In the genomic region with DNA sequence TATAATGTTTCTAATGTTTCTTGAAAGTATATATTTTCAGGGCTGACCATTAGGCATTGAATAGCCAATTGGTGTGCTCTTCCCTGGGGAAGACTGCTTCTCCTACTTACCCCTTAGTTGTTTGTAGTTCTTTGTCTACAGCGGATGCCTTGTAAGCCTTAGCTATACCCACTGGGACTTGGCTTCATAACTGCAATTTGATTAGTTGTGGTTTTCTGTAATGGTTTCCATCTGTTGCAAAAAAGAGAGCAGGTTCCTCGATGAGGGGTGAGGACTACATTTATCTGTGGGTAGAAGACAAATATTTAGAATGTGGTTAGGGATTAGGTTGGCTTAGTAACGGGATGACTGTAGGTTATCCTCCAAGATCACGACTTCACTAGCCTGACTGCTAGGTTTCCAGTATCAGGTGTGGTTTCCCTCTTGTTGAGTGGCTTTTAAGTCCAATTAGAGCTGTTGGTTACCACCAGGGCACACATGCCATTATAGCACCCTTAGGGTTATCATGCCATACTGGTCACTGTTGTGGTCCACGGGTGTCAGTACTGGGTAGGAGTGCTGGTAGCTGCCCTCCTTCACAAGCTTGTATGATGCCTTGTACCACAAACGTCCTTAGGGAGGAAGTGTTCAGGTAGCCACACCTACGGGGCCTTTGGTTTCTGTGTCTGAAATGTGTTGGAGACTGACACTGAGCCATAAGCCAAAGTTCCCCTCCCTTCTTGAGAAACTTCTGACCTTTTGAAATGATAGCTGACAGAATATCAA, we compare ENCODE assay signal across 12 mouse cellular contexts.
DNase-seq lines count a peak whose midpoint lies in the region; ATAC-seq lines count a peak whose summit lies in the region.
"Had no signal": no experiment of that assay in that cellular context is flagged by ENCODE, and none has a peak within 500 bp of the region (broad histone marks: within the 10 kb centered on the region; RNA-seq: fewer than 3 reads in every experiment).

No protein-coding gene starts in this region.

- DNase-seq in heart, postnatal 4 days, result peak; percentile 0
- no peak for DNase-seq in heart, adult 8-10 months (ENCODE audit: low spot score)
- DNase-seq in 3T3-L1 (ENCODE audit: low read depth, low spot score) (peak; percentile 77), MN1 (ENCODE audit: low spot score) (peak; percentile 21)
- no peak for DNase-seq in adrenal gland, postnatal 10 days
- DNase-seq in layer of hippocampus, adult 18-20 months (ENCODE audit: low spot score in 2 of 2), result no peak
- DNase-seq: cerebellum, postnatal 25 days; kidney, postnatal 14 days; right cerebral cortex, postnatal 14 days had no signal

- ATAC-seq in monocyte, adult 5-6 weeks (replicated peaks; ENCODE audit: insufficient number of reproducible peaks, low FRiP score, low TSS enrichment, poor library complexity, severe bottlenecking), result peak; percentile 25
- ATAC-seq: forebrain, embryonic 13.5 days; intestine, postnatal 0 days had no signal

Comparison
In these comparisons a context has a peak if more than half of its experiments do, and no peak if none do; other contexts are left out.
1. DNase-seq: peak in heart, postnatal 4 days (single experiment), 3T3-L1 (single experiment) and MN1 (single experiment); none in heart, adult 8-10 months (single experiment), adrenal gland, postnatal 10 days (single experiment) and layer of hippocampus, adult 18-20 months (0 of 2).